Mouse (Mus musculus) brain, embryonic 14.5 days (tissue): Measurements from ENCODE around the gene Ccdc120.

Experiments
- CTCF ChIP-seq: fragments of 200-500 bp; IDR thresholded peaks from 2 replicates; pipeline ENCODE4 v1.5.1; 2012; ENCODE audit warnings: inconsistent platforms, mild to moderate bottlenecking, moderate library complexity, borderline replicate concordance; ENCODE audit not compliant: insufficient read depth, insufficient read length; ENCODE audit errors: extremely low read depth
- POLR2A ChIP-seq: fragments of 200-500 bp; IDR thresholded peaks from 2 replicates; pipeline ENCODE4 v1.6.1; 2012; ENCODE audit warnings: mild to moderate bottlenecking, inconsistent platforms, borderline replicate concordance; ENCODE audit not compliant: poor library complexity, insufficient read depth, insufficient read length, severe bottlenecking; ENCODE audit errors: extremely low read depth

GRCm38 (mm10) chrX:7690486-7690885 is 60.2 kb downstream of the Ccdc120 start:
- TF ChIP-seq POLR2A (no peak), CTCF (no peak)
